Mouse (Mus musculus): ENCODE measurements at regions not wholly inside any gene's neighbourhood (a gene's known extent, or its start where the extent isn't known, plus 50 kb on each side); places are given as distances from the start of the nearest gene placed in this dataset.

DNA sequence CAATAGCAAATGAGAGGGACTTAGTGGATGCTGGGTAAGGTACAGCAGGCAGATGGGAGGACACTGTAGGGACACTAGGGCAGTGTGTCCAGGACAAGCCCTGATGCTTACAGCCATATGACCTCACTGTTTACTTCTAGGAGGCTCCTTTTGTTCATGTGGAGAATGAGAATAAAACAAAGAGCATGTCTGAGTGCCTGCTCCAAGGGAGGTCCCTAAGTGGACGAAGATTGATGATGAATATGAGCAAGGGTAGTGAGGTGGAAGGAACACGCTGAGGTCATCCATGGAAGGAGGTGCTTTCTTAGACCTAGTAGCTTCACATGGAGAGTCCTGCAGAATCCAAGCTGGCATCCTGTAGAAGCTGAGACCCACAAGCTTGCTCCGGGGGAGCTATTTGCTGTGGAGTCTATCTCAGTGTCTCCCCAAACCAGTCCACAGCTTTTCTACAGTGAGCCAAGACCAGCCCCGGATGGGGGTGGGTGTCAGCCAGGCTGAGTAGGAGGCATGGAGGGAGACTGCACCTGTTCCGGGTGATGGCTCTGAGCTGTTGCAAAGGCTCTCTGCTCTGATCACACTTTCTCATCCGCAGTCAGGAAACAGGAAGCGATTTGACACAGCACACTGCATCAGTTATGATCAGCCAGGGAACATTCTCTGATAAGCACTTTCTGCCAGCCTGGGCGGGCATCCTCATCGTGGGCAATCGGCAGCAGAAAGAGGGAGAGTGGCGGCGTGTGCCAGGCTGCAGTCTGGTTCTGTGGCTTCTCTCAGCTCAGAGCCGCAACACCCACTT lies 332.0 kb downstream of the Eipr1 start:
- TF ChIP-seq GATA4 (IDR thresholded peaks at IDR 0.05; ENCODE audit: insufficient replicate concordance, low read length) = no peak

DNA sequence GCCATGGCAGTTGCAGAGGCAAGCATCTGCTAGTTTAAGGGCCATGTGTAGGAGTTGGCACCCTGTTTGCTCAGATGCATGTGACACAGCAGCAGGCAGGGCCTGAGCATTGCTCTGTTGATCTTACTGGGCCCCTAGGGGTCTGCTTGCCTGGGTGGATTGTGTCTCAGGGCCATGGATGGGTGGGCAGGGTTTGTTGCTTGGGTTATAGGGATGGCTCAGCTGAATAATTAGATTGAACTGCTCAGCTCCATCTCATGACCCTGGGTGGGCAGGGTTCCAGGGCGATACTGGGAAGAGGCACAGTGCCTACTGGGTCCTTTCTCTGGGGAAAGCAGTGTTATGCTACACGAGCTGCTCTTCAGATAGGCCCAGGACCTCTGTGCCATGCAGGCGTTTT lies 338.0 kb downstream of the Eipr1 start:
- TF ChIP-seq GATA4 (IDR thresholded peaks at IDR 0.05; ENCODE audit: insufficient replicate concordance, low read length) = no peak

DNA sequence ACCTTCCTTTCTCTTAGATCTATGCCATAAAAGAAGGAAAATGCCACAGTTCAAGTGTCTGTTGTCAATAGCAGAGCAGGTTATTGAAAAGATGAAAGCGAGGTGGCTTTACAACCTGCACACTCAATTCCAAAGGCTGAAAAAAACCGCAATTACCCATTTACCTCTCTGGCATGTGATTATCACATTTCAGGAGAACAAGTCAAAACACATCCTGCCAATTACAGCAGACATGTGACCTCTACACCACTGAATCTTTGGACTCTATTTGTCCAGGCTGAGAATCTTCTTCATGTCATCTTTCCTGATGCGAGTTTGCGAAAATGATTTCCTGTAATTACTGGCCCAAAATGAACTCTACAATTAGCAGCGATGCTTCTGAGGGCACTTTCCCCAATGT lies 338.8 kb downstream of the Eipr1 start:
- no peak for TF ChIP-seq GATA4 (IDR thresholded peaks at IDR 0.05; ENCODE audit: insufficient replicate concordance, low read length)

DNA sequence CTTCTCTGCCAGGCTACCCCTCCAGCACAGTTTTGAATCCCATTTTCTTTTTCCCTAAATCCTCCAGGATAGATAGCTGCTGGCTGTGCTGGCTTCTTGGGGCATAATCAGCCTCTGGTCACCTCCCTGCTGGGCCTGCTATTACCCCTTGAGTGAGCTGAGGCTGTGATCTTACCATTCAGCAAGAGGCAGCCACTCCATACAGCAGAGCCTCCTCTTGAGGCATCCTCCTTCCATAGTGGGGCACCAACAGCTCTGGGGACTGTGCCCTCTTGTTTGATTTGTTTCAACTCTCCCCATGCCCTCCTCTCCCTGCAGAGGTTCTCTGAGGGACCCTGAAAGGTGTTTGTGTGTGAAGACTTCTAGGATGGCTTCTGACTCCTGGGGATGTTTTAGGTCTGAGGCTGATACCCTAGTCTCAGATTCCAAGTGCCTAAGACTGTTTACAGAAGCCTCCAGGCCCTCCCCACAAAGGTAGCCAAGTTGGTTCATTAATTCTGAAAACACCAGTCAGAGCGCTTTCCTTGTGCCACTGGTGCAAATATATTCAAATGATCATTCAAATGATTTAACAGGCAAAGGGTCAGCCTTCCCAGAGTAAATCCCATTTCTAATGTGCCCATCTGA lies 343.9 kb downstream of the Eipr1 start:
- no peak for TF ChIP-seq GATA4 (IDR thresholded peaks at IDR 0.05; ENCODE audit: insufficient replicate concordance, low read length)

DNA sequence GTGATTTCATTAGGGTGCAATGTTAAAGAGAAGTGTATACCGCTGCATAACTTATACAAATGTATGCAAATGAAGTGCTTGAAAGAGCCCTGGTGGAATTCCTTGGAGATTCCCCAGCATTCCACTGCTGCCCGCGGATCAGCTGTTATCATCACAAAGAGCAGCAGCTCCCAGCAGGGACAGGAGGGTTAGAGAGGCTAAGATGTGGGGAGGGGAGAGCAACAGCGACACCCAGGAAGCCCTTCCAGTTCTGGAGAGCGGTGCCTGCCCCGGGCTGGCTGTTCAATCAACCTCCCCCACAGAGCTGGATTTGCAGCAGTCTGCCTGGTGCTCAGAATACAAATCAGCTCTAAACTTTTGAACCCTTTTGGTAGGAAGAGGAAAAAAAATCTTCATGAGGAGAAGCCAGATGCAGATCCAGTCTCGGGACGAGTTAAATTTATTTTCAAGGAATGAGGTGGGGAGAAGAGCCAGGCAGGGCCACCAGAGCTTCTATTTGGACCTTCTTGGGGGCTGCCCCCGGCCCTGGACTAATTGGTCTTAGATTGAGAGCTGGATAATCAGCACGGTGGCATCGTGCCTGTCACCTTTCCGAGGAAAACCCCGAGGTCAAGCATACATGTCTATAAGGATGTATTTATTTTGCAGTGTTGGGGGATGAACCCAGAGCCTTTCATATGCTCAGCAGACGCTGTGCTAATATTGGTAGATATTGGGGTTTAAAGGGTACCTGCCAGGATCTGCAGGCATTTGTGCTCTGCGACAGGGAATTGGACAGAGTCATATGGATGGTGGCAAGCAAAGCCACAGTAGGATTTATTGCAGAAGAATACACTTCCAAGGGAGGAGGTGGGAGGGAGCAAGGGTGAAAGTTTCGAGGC lies 344.7 kb downstream of the Eipr1 start:
- TF ChIP-seq GATA4 (IDR thresholded peaks at IDR 0.05; ENCODE audit: insufficient replicate concordance, low read length) = no peak

DNA sequence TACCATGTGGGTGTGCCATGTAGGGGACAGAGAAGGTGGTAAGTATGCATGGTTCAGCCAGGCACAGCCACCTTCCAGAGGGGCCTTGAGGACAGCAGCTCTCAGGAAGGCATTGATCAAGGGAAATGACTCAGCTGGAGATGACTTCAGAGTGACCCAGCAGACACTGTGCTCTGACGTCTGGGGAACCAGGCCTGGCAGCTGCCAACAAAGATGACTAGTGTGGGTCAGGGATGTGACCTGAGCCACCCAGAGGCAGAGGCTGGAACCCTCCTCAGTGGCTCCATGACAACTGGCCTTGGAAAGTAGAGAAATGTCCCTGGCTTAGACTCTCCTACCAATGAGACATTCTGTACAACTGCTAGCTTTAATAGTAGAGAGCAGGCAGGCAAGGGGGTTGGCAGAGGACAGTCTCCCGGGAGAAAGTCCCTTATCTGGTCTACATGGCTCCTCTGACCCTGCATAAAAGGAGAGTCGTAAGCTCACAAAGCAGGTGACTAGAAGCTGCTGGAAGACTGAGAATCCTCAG lies 348.5 kb downstream of the Eipr1 start:
- TF ChIP-seq GATA4 (IDR thresholded peaks at IDR 0.05; ENCODE audit: insufficient replicate concordance, low read length) = no peak

DNA sequence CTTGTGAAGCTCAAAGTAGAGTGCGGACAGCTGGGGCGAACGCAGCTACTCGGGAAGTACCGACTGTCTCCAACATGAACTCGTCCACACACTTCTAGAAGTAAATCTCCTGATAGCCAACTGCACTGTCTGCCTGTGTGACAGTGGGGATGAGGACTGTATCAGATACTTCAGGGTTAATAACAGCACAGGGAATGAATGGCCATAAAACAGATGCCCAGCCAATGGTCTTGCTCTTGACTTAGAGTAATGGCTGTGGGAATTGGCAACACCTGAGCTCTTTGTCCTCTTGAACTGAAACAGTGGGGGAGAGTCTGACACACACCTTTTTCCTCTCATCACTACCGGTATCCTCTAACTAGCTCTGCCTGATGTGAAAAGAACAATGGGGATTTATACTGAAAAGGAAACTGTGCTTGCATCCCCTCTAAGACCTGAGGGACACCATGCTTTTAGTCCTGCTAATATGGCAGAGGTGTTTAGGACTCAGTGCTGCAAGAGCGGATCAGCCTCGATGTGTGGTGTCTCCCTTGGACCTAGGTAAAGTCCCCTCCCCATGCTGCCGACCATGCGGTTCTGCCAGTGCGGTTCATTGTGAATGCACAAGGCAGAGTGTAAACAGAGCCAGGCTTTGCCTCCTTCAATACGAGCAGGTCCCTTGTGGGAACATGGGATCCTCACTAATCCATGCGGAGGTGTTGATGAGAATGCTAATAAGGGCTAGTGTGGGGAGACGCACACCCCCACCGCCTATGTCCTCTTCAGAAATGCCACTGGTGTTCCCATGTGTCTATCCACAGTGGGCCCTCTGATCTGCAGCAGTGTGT lies 355.5 kb downstream of the Eipr1 start:
- TF ChIP-seq GATA4 (IDR thresholded peaks at IDR 0.05; ENCODE audit: insufficient replicate concordance, low read length) = no peak

DNA sequence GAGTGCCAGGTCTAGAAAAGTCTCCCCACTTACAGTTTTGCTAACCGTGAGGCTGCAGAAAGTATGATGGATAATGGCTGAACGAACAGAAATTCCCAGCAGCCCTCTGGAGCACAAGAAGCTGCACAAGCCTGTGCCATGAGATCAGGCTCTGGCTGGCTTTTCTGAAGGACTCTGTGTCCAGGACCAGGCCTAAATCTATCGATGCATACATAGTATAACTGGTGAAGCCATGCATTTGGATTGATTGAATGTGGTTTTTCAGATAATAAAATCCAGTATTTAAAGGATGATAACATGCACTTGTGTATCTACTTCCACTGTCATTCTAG lies 356.1 kb downstream of the Eipr1 start:
- TF ChIP-seq GATA4 (IDR thresholded peaks at IDR 0.05; ENCODE audit: insufficient replicate concordance, low read length) = no peak

DNA sequence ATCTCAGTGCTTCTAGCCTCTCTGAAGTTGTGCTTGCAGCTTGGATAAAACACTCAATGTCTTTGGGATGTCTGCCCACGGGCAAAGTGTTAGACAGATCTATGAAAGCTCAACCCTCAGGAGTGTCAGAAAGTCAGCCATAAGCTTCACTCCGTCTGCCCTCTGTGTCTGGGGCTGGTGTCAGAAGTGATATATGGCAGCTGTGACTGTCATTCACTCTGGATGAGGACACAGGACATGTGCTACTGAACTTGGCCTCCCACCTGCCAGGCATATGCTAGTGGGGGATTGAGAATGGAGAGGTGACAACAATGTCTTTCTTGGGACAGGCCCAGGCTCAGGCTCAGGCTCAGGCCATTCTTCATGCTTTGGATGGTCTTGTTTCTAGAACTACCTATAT lies 366.7 kb downstream of the Eipr1 start:
- TF ChIP-seq GATA4 (IDR thresholded peaks at IDR 0.05; ENCODE audit: insufficient replicate concordance, low read length) = no peak

DNA sequence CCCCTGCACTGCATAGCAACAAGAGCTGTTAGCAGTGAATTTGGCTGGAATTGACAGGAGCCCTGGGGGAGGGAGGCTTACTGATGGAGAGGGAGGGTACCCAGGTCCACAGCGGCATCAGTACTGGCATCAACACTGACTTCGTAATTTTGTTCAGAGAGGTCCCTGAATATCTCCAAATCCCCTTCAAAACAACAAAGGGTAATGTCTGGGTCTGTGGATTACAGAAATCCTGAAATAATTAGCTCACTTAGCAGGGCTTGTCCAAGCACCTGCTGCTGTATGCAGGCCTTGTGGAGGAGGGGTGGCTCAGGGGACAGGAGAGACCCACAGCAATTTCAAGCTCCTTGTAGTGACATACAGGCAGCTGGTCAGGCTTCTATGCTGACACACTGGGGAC lies 369.6 kb downstream of the Eipr1 start:
- TF ChIP-seq GATA4 (IDR thresholded peaks at IDR 0.05; ENCODE audit: insufficient replicate concordance, low read length) = no peak

DNA sequence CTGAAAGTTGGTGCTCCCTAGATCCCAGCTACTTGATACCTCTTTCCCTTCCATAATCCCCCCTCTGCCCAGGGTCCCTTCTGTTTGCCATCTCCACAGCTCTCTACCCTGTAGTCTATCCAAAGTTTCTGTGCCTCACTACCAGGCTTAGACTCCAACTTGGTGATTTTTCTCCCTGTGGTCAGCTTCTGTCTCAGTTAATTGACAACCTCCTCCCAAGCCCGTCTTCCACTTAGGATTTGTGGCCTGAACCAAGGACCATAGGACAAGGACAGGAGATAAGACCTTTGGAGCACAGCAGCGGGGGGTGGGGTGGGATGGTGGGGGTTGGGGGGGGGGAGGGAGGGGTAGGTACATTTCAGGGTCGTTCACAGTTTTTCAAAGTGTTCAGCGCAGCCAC lies 371.3 kb downstream of the Eipr1 start:
- no peak for TF ChIP-seq GATA4 (IDR thresholded peaks at IDR 0.05; ENCODE audit: insufficient replicate concordance, low read length)

DNA sequence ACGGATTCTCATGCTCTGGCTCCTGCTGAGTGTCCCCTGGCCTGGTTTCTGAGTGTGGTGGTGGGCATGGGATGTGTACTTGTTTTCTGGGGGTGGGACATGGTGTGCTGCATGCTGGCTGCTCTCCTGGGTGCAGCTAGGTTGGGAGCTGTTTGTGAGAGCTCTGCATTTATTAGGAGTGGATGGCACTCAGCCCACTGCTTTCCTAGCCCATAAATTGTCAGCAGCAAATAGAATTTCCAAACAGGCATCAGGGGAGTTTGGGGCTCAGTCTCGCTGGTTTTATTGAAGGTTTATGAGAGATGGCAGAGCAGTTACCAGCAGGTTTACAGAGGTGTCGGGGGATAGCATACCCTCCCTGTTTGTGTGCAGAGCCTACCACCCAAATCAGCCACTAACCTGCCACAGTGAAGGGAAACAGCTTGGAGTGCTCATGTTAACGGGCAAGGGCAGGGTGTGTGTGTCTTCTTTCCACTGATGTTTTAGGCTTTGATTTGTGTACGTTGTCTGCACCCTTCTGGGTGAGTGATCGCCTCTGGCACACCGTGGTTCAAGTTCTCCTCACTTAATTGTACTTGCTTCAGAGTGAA lies 372.6 kb downstream of the Eipr1 start:
- no peak for TF ChIP-seq GATA4 (IDR thresholded peaks at IDR 0.05; ENCODE audit: insufficient replicate concordance, low read length)

DNA sequence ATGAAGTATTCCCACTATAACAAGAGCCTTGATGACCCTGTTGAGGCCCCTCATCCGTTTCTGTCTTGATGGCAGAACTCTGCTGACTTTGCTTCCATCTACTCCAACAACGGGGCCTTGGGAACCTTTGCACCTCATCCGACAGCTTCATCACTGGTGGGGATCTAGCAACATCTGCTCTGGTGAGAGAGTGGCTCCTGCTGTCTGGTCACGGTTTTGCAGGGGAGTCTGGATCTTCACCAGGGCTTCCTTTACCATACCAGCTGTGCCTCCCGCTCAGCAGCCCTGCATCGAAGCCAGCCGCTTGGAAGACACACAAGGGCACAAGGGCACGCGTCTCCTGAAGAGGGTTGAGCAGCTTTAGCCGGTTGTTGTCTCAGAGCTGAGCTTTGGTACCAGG lies 377.2 kb downstream of the Eipr1 start:
- no peak for TF ChIP-seq GATA4 (IDR thresholded peaks at IDR 0.05; ENCODE audit: insufficient replicate concordance, low read length)

DNA sequence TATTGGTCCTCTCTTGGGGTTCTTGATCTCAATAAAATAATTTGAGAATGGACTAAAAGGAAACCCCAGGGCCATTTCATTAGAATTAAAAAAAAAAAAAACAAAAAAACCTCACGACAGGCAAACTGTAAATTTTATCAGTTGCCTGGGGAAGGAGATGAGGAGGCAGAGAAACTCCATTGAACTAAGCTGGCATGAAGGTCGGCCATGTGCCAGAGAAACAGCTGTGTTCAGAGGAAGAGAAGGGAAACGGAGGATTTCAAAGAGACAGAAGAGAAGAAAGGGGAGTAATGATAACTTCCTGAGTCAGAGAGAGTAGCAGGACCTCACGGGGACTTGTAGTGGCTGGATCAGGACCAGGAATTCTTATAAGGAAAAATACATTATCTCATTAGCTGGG lies 377.7 kb downstream of the Eipr1 start:
- no peak for TF ChIP-seq GATA4 (IDR thresholded peaks at IDR 0.05; ENCODE audit: insufficient replicate concordance, low read length)

DNA sequence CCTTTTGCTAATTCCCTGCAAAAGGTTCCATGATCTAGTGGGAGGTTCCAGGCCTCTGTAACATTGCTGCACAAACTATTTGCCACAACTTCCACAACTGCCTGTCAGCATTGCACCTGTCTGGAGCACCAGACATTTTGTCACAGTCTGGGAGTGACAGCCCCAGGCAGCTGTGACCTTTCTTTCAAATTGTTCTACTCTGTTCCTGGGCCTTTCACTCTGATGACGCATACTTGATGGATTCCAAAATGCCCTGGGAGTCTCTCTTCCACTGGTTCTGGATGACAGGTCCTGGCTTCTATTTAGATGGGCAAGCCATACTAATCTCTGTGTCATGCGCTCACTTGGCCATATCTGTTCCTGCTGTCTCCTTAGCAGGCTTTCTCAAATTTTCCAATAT lies 382.7 kb downstream of the Eipr1 start:
- no peak for TF ChIP-seq GATA4 (IDR thresholded peaks at IDR 0.05; ENCODE audit: insufficient replicate concordance, low read length)
